Mouse (Mus musculus) limb, embryonic 14.5 days (tissue): ENCODE measurements at regions not wholly inside any gene's neighbourhood (a gene's known extent, or its start where the extent isn't known, plus 50 kb on each side); places are given as distances from the start of the nearest gene placed in this dataset.

Source experiments
- ATAC-seq: fragments of 200-750 bp; cut with Nextera tagmentation; 2 replicates; pipeline ENCODE4 v1.8.0; 2017; ENCODE audit warnings: low read depth, moderate number of reproducible peaks, moderate TSS enrichment; ENCODE audit not compliant: low FRiP score
- DNase-seq: peaks from one replicate; pipeline ENCODE4 v3.0.0-alpha.2; 2015; ENCODE audit warnings: low spot score
- H3K27ac ChIP-seq: fragments of 300-500 bp; sonication (generic); replicated peaks from 2 replicates; pipeline ENCODE4 v1.5.1; 2014; ENCODE audit warnings: low read depth, mild to moderate bottlenecking, low read length, moderate library complexity, mixed read lengths
- H3K27me3 ChIP-seq: fragments of 300-500 bp; sonication (generic); 2 replicates; pipeline ENCODE4 v1.6.1; 2014; ENCODE audit warnings: low read length, mixed read lengths; ENCODE audit not compliant: control insufficient read depth, insufficient read depth
- H3K36me3 ChIP-seq: fragments of 300-500 bp; sonication (generic); 2 replicates; pipeline ENCODE4 v1.6.1; 2014; ENCODE audit warnings: mild to moderate bottlenecking, low read length, moderate library complexity, mixed read lengths; ENCODE audit not compliant: control insufficient read depth, insufficient read depth
- H3K4me1 ChIP-seq: fragments of 300-500 bp; sonication (generic); 2 replicates; pipeline ENCODE4 v1.6.1; 2014; ENCODE audit warnings: antibody characterized with exemption, low read length, mixed read lengths; ENCODE audit not compliant: control insufficient read depth, insufficient read depth
- H3K4me2 ChIP-seq: fragments of 300-500 bp; sonication (generic); replicated peaks from 2 replicates; pipeline ENCODE4 v1.6.1; 2014; ENCODE audit warnings: low read depth, mild to moderate bottlenecking, low read length, moderate library complexity; ENCODE audit not compliant: severe bottlenecking
- H3K4me3 ChIP-seq: fragments of 300-500 bp; sonication (generic); replicated peaks from 2 replicates; pipeline ENCODE4 v1.5.1; 2014; ENCODE audit warnings: low read length
- H3K9ac ChIP-seq: fragments of 300-500 bp; sonication (generic); 2 replicates; pipeline ENCODE4 v1.6.1; 2014; ENCODE audit warnings: mild to moderate bottlenecking, low read depth, low read length, moderate library complexity; ENCODE audit not compliant: severe bottlenecking
- H3K9me3 ChIP-seq: fragments of 300-500 bp; sonication (generic); 2 replicates; pipeline ENCODE4 v1.6.1; 2016; ENCODE audit warnings: low read length; ENCODE audit not compliant: control insufficient read depth
- POLR2A ChIP-seq: fragments of 200-500 bp; IDR thresholded peaks from 2 replicates; pipeline ENCODE4 v1.8.0; 2012; ENCODE audit warnings: inconsistent platforms, mild to moderate bottlenecking, moderate library complexity, borderline replicate concordance; ENCODE audit not compliant: insufficient read depth, insufficient read length; ENCODE audit errors: extremely low read depth
- WGBS: fragments of 180-500 bp; shearing (Covaris S2); extraction: QIAGEN DNeasy Blood & Tissue Kit; methylation state at CpG from one replicate; pipeline ENCODE4 v1.1.7; 2014; 5-methylcytosine and 5-hydroxymethylcytosine counted together

- no peaks in the 10 kb centered on the region for H3K27me3 ChIP-seq
- H3K4me2 ChIP-seq: no peak overlapping the region
- WGBS: 76% methylated on average over 3 of the region's 3 CpGs
- no peaks in the 10 kb centered on the region for H3K4me1 ChIP-seq
- no peak overlapping the region for H3K9ac ChIP-seq
- no peak for TF ChIP-seq POLR2A
- no peak for DNase-seq
- H3K36me3 ChIP-seq: no peaks in the 10 kb centered on the region
- no peak for ATAC-seq
- no peak overlapping the region for H3K4me3 ChIP-seq
- no peaks in the 10 kb centered on the region for H3K9me3 ChIP-seq
- H3K27ac ChIP-seq: no peak overlapping the region
Observed at GRCm38 (mm10) chr5:113408588-113408987, 51.5 kb downstream of the Aym1 start.

GRCm38 (mm10) chr5:113410963-113411362, 53.9 kb downstream of the Aym1 start:
- H3K36me3 ChIP-seq: no peaks in the 10 kb centered on the region
- WGBS: 71% methylated on average over 13 of the region's 13 CpGs
- DNase-seq: no peak
- H3K4me3 ChIP-seq: no peak overlapping the region
- no peak overlapping the region for H3K4me2 ChIP-seq
- no peak overlapping the region for H3K9ac ChIP-seq
- ATAC-seq: no peak
- no peaks in the 10 kb centered on the region for H3K9me3 ChIP-seq
- TF ChIP-seq POLR2A: no peak
- H3K27ac ChIP-seq: no peak overlapping the region
- H3K27me3 ChIP-seq: no peaks in the 10 kb centered on the region
- no peaks in the 10 kb centered on the region for H3K4me1 ChIP-seq

- Histone ChIP-seq H3K4me1 (peaks cover 3% of the 10 kb centered on the region; the same call in 1 of the 2 replicates), H3K4me3 (no peak overlapping the region), H3K4me2 (no peak overlapping the region), H3K9ac (no peak overlapping the region), H3K27ac (no peak overlapping the region), H3K36me3 (no peaks in the 10 kb centered on the region), H3K27me3 (no peaks in the 10 kb centered on the region), H3K9me3 (no peaks in the 10 kb centered on the region)
- no peak for TF ChIP-seq POLR2A
- ATAC-seq: no peak
- 88% methylated on average over 2 of the region's 2 CpGs for WGBS
- DNase-seq: no peak
Observed at GRCm38 (mm10) chr5:113414639-113415038, 57.5 kb downstream of the Aym1 start.

- no peaks in the 10 kb centered on the region for H3K36me3 ChIP-seq
- peak; percentile 41 for DNase-seq
- TF ChIP-seq POLR2A: no peak
- H3K27ac ChIP-seq: no peak overlapping the region
- H3K9ac ChIP-seq: no peak overlapping the region
- H3K27me3 ChIP-seq: no peaks in the 10 kb centered on the region
- H3K4me1 ChIP-seq: peaks cover 3% of the 10 kb centered on the region; the same call in 1 of the 2 replicates
- ATAC-seq: no peak
- no peaks in the 10 kb centered on the region for H3K9me3 ChIP-seq
- 51% methylated on average over 22 of the region's 22 CpGs for WGBS
- H3K4me2 ChIP-seq: no peak overlapping the region
- no peak overlapping the region for H3K4me3 ChIP-seq
Observed at GRCm38 (mm10) chr5:113418335-113419013, 61.4 kb downstream of the Aym1 start.

GRCm38 (mm10) chr5:113420619-113421018, 63.5 kb downstream of the Aym1 start:
- Histone ChIP-seq H3K27me3 (no peaks in the 10 kb centered on the region), H3K4me3 (no peak overlapping the region), H3K36me3 (no peaks in the 10 kb centered on the region), H3K27ac (no peak overlapping the region), H3K4me1 (peaks cover 3% of the 10 kb centered on the region; the same call in 1 of the 2 replicates), H3K4me2 (no peak overlapping the region), H3K9me3 (no peaks in the 10 kb centered on the region), H3K9ac (no peak overlapping the region)
- WGBS: 32% methylated on average over 5 of the region's 5 CpGs
- no peak for TF ChIP-seq POLR2A
- no peak for ATAC-seq
- DNase-seq: no peak
